Mouse (Mus musculus): ENCODE results near the gene Ttll4.
A peak's percentile ranks its signal among the peaks of the same experiment; 100 is the strongest.

Gene Ttll4

GRCm38 (mm10) chr1:74661448-74662195 is at the start of gene Ttll4:
Gene Ttll4 (plus strand): TSS chr1:74661745.
- peak; percentile 36; the same call in 1 of the 2 replicates for TF ChIP-seq GATA4 (IDR thresholded peaks at IDR 0.05; ENCODE audit: insufficient replicate concordance, low read length)

GRCm38 (mm10) chr1:74624183-74624582 is 37.4 kb upstream of the Ttll4 start:
- TF ChIP-seq GATA4 (IDR thresholded peaks at IDR 0.05; ENCODE audit: insufficient replicate concordance, low read length): no peak

GRCm38 (mm10) chr1:74626076-74626475 is 35.5 kb upstream of the Ttll4 start:
- no peak for TF ChIP-seq GATA4 (IDR thresholded peaks at IDR 0.05; ENCODE audit: insufficient replicate concordance, low read length)

- no peak for TF ChIP-seq GATA4 (IDR thresholded peaks at IDR 0.05; ENCODE audit: insufficient replicate concordance, low read length)
Measured at GRCm38 (mm10) chr1:74628001-74628400, 33.5 kb upstream of the Ttll4 start.

GRCm38 (mm10) chr1:74632734-74633133 is 28.8 kb upstream of the Ttll4 start:
- no peak for TF ChIP-seq GATA4 (IDR thresholded peaks at IDR 0.05; ENCODE audit: insufficient replicate concordance, low read length)

GRCm38 (mm10) chr1:74643524-74643923 is 18.0 kb upstream of the Ttll4 start:
- no peak for TF ChIP-seq GATA4 (IDR thresholded peaks at IDR 0.05; ENCODE audit: insufficient replicate concordance, low read length)

- TF ChIP-seq GATA4 (IDR thresholded peaks at IDR 0.05; ENCODE audit: insufficient replicate concordance, low read length): no peak
Measured at GRCm38 (mm10) chr1:74643926-74644325, 17.6 kb upstream of the Ttll4 start.

- TF ChIP-seq GATA4 (IDR thresholded peaks at IDR 0.05; ENCODE audit: insufficient replicate concordance, low read length): no peak
Measured at GRCm38 (mm10) chr1:74662253-74662865, 814 bp downstream of the Ttll4 start.

GRCm38 (mm10) chr1:74665153-74665552 is 3.6 kb downstream of the Ttll4 start:
- TF ChIP-seq GATA4 (IDR thresholded peaks at IDR 0.05; ENCODE audit: insufficient replicate concordance, low read length): no peak

- TF ChIP-seq GATA4 (IDR thresholded peaks at IDR 0.05; ENCODE audit: insufficient replicate concordance, low read length): no peak
Measured at GRCm38 (mm10) chr1:74668371-74668770, 6.8 kb downstream of the Ttll4 start.

GRCm38 (mm10) chr1:74672731-74673130 is 11.2 kb downstream of the Ttll4 start:
- TF ChIP-seq GATA4 (IDR thresholded peaks at IDR 0.05; ENCODE audit: insufficient replicate concordance, low read length): no peak

GRCm38 (mm10) chr1:74676863-74677262 is 15.3 kb downstream of the Ttll4 start:
- TF ChIP-seq GATA4 (IDR thresholded peaks at IDR 0.05; ENCODE audit: insufficient replicate concordance, low read length): no peak

GRCm38 (mm10) chr1:74677843-74678242 is 16.3 kb downstream of the Ttll4 start:
- no peak for TF ChIP-seq GATA4 (IDR thresholded peaks at IDR 0.05; ENCODE audit: insufficient replicate concordance, low read length)

- no peak for TF ChIP-seq GATA4 (IDR thresholded peaks at IDR 0.05; ENCODE audit: insufficient replicate concordance, low read length)
Measured at GRCm38 (mm10) chr1:74687131-74687530, 25.6 kb downstream of the Ttll4 start.

GRCm38 (mm10) chr1:74693891-74694583 is 32.5 kb downstream of the Ttll4 start:
- no peak for TF ChIP-seq GATA4 (IDR thresholded peaks at IDR 0.05; ENCODE audit: insufficient replicate concordance, low read length)

GRCm38 (mm10) chr1:74695836-74696235 is 34.3 kb downstream of the Ttll4 start:
- no peak for TF ChIP-seq GATA4 (IDR thresholded peaks at IDR 0.05; ENCODE audit: insufficient replicate concordance, low read length)

Data from liver, adult (tissue).